Mouse (Mus musculus) midbrain, embryonic 11.5 days (tissue): ENCODE results near the gene Gm3558. TPM values are rescaled to one million over a fixed set of nuclear protein-coding genes. Genes with fewer than 3 reads are reported as not detected.
"Not testable (repeated sequence)": the region's sequence is repeated elsewhere in the genome, so short reads cannot be mapped to it uniquely, and the experiment has no call there.

ENCODE experiments used
- ATAC-seq: fragments of 200-750 bp; cut with Nextera tagmentation; 2 replicates; pipeline ENCODE4 v1.8.0; 2017; ENCODE audit warnings: moderate TSS enrichment, moderate library complexity; ENCODE audit not compliant: low FRiP score
- DNase-seq: peaks from one replicate; pipeline ENCODE4 v3.0.0; 2015; ENCODE audit warnings: low spot score; ENCODE audit errors: missing footprints
- H3K27ac ChIP-seq: fragments of 300-500 bp; sonication (generic); 2 replicates; pipeline ENCODE4 v1.5.1; 2014; ENCODE audit warnings: low read depth, low read length
- H3K27me3 ChIP-seq: fragments of 300-500 bp; sonication (generic); 2 replicates; pipeline ENCODE4 v1.6.1; 2014; ENCODE audit warnings: mild to moderate bottlenecking, low read length, moderate library complexity, mixed read lengths; ENCODE audit not compliant: control insufficient read depth, insufficient read depth
- H3K36me3 ChIP-seq: fragments of 300-500 bp; sonication (generic); 2 replicates; pipeline ENCODE4 v1.6.1; 2014; ENCODE audit warnings: mild to moderate bottlenecking, low read length, moderate library complexity, mixed read lengths; ENCODE audit not compliant: control insufficient read depth, insufficient read depth
- H3K4me1 ChIP-seq: fragments of 300-500 bp; sonication (generic); 2 replicates; pipeline ENCODE4 v1.6.1; 2014; ENCODE audit warnings: low read length; ENCODE audit not compliant: control insufficient read depth, insufficient read depth
- H3K4me2 ChIP-seq: fragments of 300-500 bp; sonication (generic); 2 replicates; pipeline ENCODE4 v1.6.1; 2014; ENCODE audit warnings: mild to moderate bottlenecking, moderate library complexity
- H3K4me3 ChIP-seq: fragments of 300-500 bp; sonication (generic); 2 replicates; pipeline ENCODE4 v1.5.1; 2014; ENCODE audit warnings: low read depth, low read length
- H3K9ac ChIP-seq: fragments of 300-500 bp; sonication (generic); 2 replicates; pipeline ENCODE4 v1.6.1; 2014; ENCODE audit warnings: low read length
- H3K9me3 ChIP-seq: fragments of 300-500 bp; sonication (generic); 2 replicates; pipeline ENCODE4 v1.6.1; 2016; ENCODE audit warnings: low read length; ENCODE audit not compliant: control insufficient read depth
- WGBS: fragments of 180-500 bp; shearing (Covaris S2); extraction: QIAGEN DNeasy Blood & Tissue Kit; methylation state at CpG from one replicate; pipeline ENCODE4 v1.1.7; 2014; 5-methylcytosine and 5-hydroxymethylcytosine counted together
- polyA plus RNA-seq: library from polyadenylated mRNA; unstranded; fragments of >200 nt; fragmentation: Nextera tagmentation; extraction: Ambion mirVana; gene quantifications from 2 replicates; pipeline ENCODE4 v1.2.1, GENCODE M21; 2014

Gm3558 gene
- polyA plus RNA-seq = 0.60 and 1.5 TPM in 2 replicates

GRCm38 (mm10) chr14:7568382-7568781, at the start of gene Gm3558:
TSS of gene Gm3558 (minus strand) at chr14:7568566.
- peak within 1 kb of the TSS; percentile 36 for H3K4me3 ChIP-seq
- H3K4me1 ChIP-seq, DNase-seq, H3K9me3 ChIP-seq, ATAC-seq, H3K27me3 ChIP-seq, H3K9ac ChIP-seq, H3K36me3 ChIP-seq, H3K27ac ChIP-seq: not testable (repeated sequence)
- H3K4me2 ChIP-seq = peak within 1 kb of the TSS; percentile 43
- no CpG with 5 or more reads among the region's 34 CpGs for WGBS

- not testable (repeated sequence) for H3K27ac ChIP-seq, DNase-seq, ATAC-seq, H3K36me3 ChIP-seq, H3K4me2 ChIP-seq, H3K4me1 ChIP-seq, H3K27me3 ChIP-seq, H3K9ac ChIP-seq, H3K9me3 ChIP-seq, H3K4me3 ChIP-seq
- no CpG with 5 or more reads among the region's 2 CpGs for WGBS
Observed at GRCm38 (mm10) chr14:7595492-7595891, 27.1 kb upstream of the Gm3558 start, which contains the start of gene Gm10338. TSS of gene Gm10338 (minus strand) at chr14:7595592.

GRCm38 (mm10) chr14:7567890-7568289, 476 bp downstream of the Gm3558 start:
- WGBS = 0% methylated on average over 19 of the region's 27 CpGs
- H3K9me3 ChIP-seq, ATAC-seq, H3K9ac ChIP-seq, H3K27ac ChIP-seq, H3K36me3 ChIP-seq, H3K4me1 ChIP-seq, H3K27me3 ChIP-seq: not testable (repeated sequence)
- DNase-seq = peak; percentile 86
- H3K4me3 ChIP-seq = peak overlapping the region; percentile 36
- peak overlapping the region; percentile 43 for H3K4me2 ChIP-seq

DNA sequence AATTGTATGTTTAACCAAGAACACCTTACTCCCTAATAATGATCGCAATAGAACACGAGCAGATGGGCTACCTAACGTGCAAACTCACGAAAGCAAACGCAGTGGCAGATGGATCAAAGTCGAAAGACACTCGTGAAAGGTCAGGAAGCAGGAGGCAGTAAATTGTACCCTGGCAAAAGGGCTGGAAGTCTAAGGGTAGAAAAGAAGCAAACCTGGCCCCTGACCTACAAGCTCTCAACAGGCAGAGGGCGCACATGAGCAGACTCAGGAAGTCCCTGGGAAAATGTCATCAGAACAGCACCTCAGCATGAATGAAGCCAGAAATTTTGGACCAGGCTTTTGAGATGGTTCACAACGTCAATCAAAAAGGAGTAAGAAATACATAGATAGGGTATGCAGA, 1.1 kb downstream of the Gm3558 start:
- not testable (repeated sequence) for DNase-seq, H3K4me3 ChIP-seq, ATAC-seq

More for the DNA sequence above, 1.1 kb downstream of the Gm3558 start:
- H3K9ac ChIP-seq, H3K27me3 ChIP-seq, H3K4me1 ChIP-seq, H3K9me3 ChIP-seq, H3K36me3 ChIP-seq, H3K27ac ChIP-seq, H3K4me2 ChIP-seq: not testable (repeated sequence)
- WGBS = 2% methylated on average over 6 of the region's 9 CpGs

Other genes starting within 250 kb of the Gm3558 start
- gene Gm5797, start 236.2 kb downstream of the Gm3558 start, polyA plus RNA-seq = not detected in 2 replicates
- not detected in 2 replicates for gene Gm8374, start 203.4 kb downstream of the Gm3558 start, polyA plus RNA-seq
- not detected in 2 replicates for gene Gm3755, start 117.6 kb downstream of the Gm3558 start, polyA plus RNA-seq
- 2.3 and 2.8 TPM in 2 replicates for gene Gm3752, start 84.8 kb downstream of the Gm3558 start, polyA plus RNA-seq
- gene Gm10338, start 27.0 kb upstream of the Gm3558 start, polyA plus RNA-seq = not detected in 2 replicates
- gene Gm10128, start 75.4 kb upstream of the Gm3558 start, polyA plus RNA-seq = not detected in 2 replicates
- not detected in 2 replicates for gene Gm26661, start 223.0 kb upstream of the Gm3558 start, polyA plus RNA-seq
- 10.9 and 12.0 TPM in 2 replicates for gene Flnb, start 249.4 kb upstream of the Gm3558 start, polyA plus RNA-seq